Mouse (Mus musculus) midbrain, embryonic 16.5 days (tissue): ENCODE results near the gene Trpv5. TPM values are rescaled to one million over a fixed set of nuclear protein-coding genes. Genes with fewer than 3 reads are reported as not detected.

Experiments used
- ATAC-seq: fragments of 200-750 bp; cut with Nextera tagmentation; 2 replicates; pipeline ENCODE4 v1.8.0; 2017; ENCODE audit warnings: moderate TSS enrichment
- H3K27ac ChIP-seq: fragments of 300-500 bp; sonication (generic); 2 replicates; pipeline ENCODE4 v1.5.1; 2014; ENCODE audit warnings: mild to moderate bottlenecking, low read length, mixed read lengths
- H3K27me3 ChIP-seq: fragments of 300-500 bp; sonication (generic); 2 replicates; pipeline ENCODE4 v1.6.1; 2014; ENCODE audit warnings: low read depth, low read length, mixed read lengths; ENCODE audit not compliant: control insufficient read depth, insufficient read depth
- H3K36me3 ChIP-seq: fragments of 300-500 bp; sonication (generic); 2 replicates; pipeline ENCODE4 v1.6.1; 2014; ENCODE audit warnings: mild to moderate bottlenecking, low read length, moderate library complexity, mixed read lengths; ENCODE audit not compliant: control insufficient read depth, insufficient read depth
- H3K4me1 ChIP-seq: fragments of 300-500 bp; sonication (generic); 2 replicates; pipeline ENCODE4 v1.6.1; 2014; ENCODE audit warnings: mild to moderate bottlenecking, low read length, mixed read lengths; ENCODE audit not compliant: control insufficient read depth, insufficient read depth
- H3K4me2 ChIP-seq: fragments of 300-500 bp; sonication (generic); 2 replicates; pipeline ENCODE4 v1.6.1; 2014; ENCODE audit warnings: mild to moderate bottlenecking, low read length, mixed read lengths
- H3K4me3 ChIP-seq: fragments of 300-500 bp; sonication (generic); 2 replicates; pipeline ENCODE4 v1.5.1; 2014; ENCODE audit warnings: low read depth, mild to moderate bottlenecking, low read length, moderate library complexity, mixed read lengths
- H3K9ac ChIP-seq: fragments of 300-500 bp; sonication (generic); 2 replicates; pipeline ENCODE4 v1.6.1; 2014; ENCODE audit warnings: low read depth, low read length, mixed read lengths
- H3K9me3 ChIP-seq: fragments of 300-500 bp; sonication (generic); replicated peaks from 2 replicates; pipeline ENCODE4 v1.6.1; 2014; ENCODE audit warnings: mild to moderate bottlenecking, low read length, mixed read lengths; ENCODE audit not compliant: control insufficient read depth, poor library complexity, severe bottlenecking
- WGBS: fragments of 180-500 bp; shearing (Covaris S2); extraction: QIAGEN DNeasy Blood & Tissue Kit; methylation state at CpG from one replicate; pipeline ENCODE4 v1.1.7; 2014; 5-methylcytosine and 5-hydroxymethylcytosine counted together
- polyA plus RNA-seq: library from polyadenylated mRNA; unstranded; fragments of >200 nt; fragmentation: Nextera tagmentation; extraction: Ambion mirVana; gene quantifications from 2 replicates; pipeline ENCODE4 v1.2.1, GENCODE M21; 2015

The Trpv5 gene
- polyA plus RNA-seq, 1 experiment from 2014 or later: not detected

- peaks cover 29% of the 10 kb centered on the region for H3K4me1 ChIP-seq
- H3K4me2 ChIP-seq: peak overlapping the region; percentile 95
- ATAC-seq: peak; percentile 66
- no peaks in the 10 kb centered on the region for H3K27me3 ChIP-seq
- peak overlapping the region; percentile 90 for H3K27ac ChIP-seq
- H3K4me3 ChIP-seq: peak overlapping the region; percentile 74
- H3K9me3 ChIP-seq: no peaks in the 10 kb centered on the region
- WGBS: 2% methylated on average over 7 of the region's 7 CpGs
- peak overlapping the region; percentile 93 for H3K9ac ChIP-seq
- no peaks in the 10 kb centered on the region for H3K36me3 ChIP-seq
These were observed 74.8 kb downstream of the Trpv5 start for GRCm38 (mm10) chr6:41605794-41606104.

- H3K4me1 ChIP-seq: peaks cover 25% of the 10 kb centered on the region
- peak; percentile 94 for ATAC-seq
- H3K9ac ChIP-seq: peak within 1 kb of the TSS; percentile 93
- no peaks in the 10 kb centered on the region for H3K27me3 ChIP-seq
- peak within 1 kb of the TSS; percentile 90 for H3K27ac ChIP-seq
- H3K9me3 ChIP-seq: no peaks in the 10 kb centered on the region
- peak within 1 kb of the TSS; percentile 74 for H3K4me3 ChIP-seq
- WGBS: 0% methylated on average over 65 of the region's 68 CpGs
- peak within 1 kb of the TSS; percentile 95 for H3K4me2 ChIP-seq
- H3K36me3 ChIP-seq: no peaks in the 10 kb centered on the region
These were observed 75.3 kb downstream of the Trpv5 start, which contains the start of gene Ephb6 for GRCm38 (mm10) chr6:41605061-41605793. Ephb6 (plus strand) TSS chr6:41605482.

- no peaks in the 10 kb centered on the region for H3K27me3 ChIP-seq
- peak; percentile 73 for ATAC-seq
- peaks cover 25% of the 10 kb centered on the region for H3K4me1 ChIP-seq
- 1% methylated on average over 23 of the region's 23 CpGs for WGBS
- peak overlapping the region; percentile 90 for H3K27ac ChIP-seq
- H3K9ac ChIP-seq: peak overlapping the region; percentile 93
- no peaks in the 10 kb centered on the region for H3K36me3 ChIP-seq
- H3K4me2 ChIP-seq: peak overlapping the region; percentile 95
- H3K9me3 ChIP-seq: no peaks in the 10 kb centered on the region
- H3K4me3 ChIP-seq: peak overlapping the region; percentile 74
These were observed 76.0 kb downstream of the Trpv5 start for GRCm38 (mm10) chr6:41604401-41605050.

Other genes starting within 250 kb of the Trpv5 start
- not detected in 2 replicates for gene Gm10334, start 234.6 kb downstream of the Trpv5 start, polyA plus RNA-seq
- gene Prss1, start 221.8 kb downstream of the Trpv5 start, polyA plus RNA-seq: not detected in 2 replicates
- not detected in 2 replicates for gene Prss2, start 159.0 kb downstream of the Trpv5 start, polyA plus RNA-seq
- gene Ephb6, start 75.3 kb downstream of the Trpv5 start, polyA plus RNA-seq: 43.7 and 46.4 TPM in 2 replicates
- gene Trpv6, start 44.4 kb downstream of the Trpv5 start, polyA plus RNA-seq: 0.85 and 0.93 TPM in 2 replicates
- gene Llcfc1, start 3.7 kb upstream of the Trpv5 start, polyA plus RNA-seq: not detected in 2 replicates
- 0.29 TPM in 1 of 2 replicates, not detected in the other for gene Kel, start 23.6 kb upstream of the Trpv5 start, polyA plus RNA-seq
- gene Olfr459, start 94.4 kb upstream of the Trpv5 start, polyA plus RNA-seq: not detected in 2 replicates
- gene Pip, start 166.8 kb upstream of the Trpv5 start, polyA plus RNA-seq: not detected in 2 replicates
- not detected in 2 replicates for gene Sval2, start 172.2 kb upstream of the Trpv5 start, polyA plus RNA-seq